ENCODE assay signal across 18 mouse cellular contexts in genomic region chr10:17622802-17623201, GRCm38 (mm10).
"Had no signal": no experiment of that assay in that cellular context is flagged by ENCODE, and none has a peak within 500 bp of the region (broad histone marks: within the 10 kb centered on the region; RNA-seq: fewer than 3 reads in every experiment).

No protein-coding gene starts in this region.

- H3K4me3 ChIP-seq: midbrain, embryonic 10.5 days; midbrain, embryonic 12.5 days; myocyte; neural tube, embryonic 13.5 days; neural tube, embryonic 15.5 days; stomach, embryonic 15.5 days had no signal

- H3K4me2 ChIP-seq: lung, embryonic 14.5 days; midbrain, embryonic 12.5 days; neural tube, embryonic 13.5 days; neural tube, embryonic 15.5 days; stomach, embryonic 15.5 days had no signal

- H3K4me1 ChIP-seq: midbrain, embryonic 12.5 days; neural tube, embryonic 13.5 days; neural tube, embryonic 15.5 days; stomach, embryonic 15.5 days had no signal

- H3K9ac ChIP-seq: lung, embryonic 14.5 days; midbrain, embryonic 12.5 days; neural tube, embryonic 13.5 days; neural tube, embryonic 15.5 days; stomach, embryonic 15.5 days had no signal

- DNase-seq: lung, adult 18-20 months; lung, embryonic 14.5 days; lung, postnatal 10 days; lung, postnatal 4 days; midbrain, embryonic 14.5 days; right cerebral cortex, adult 18-20 months; right cerebral cortex, postnatal 14 days; thymus, adult 2 months; thymus, postnatal 25 days; thymus, postnatal 4 days had no signal

- H3K36me3 ChIP-seq: midbrain, embryonic 10.5 days; midbrain, embryonic 12.5 days; neural tube, embryonic 13.5 days; neural tube, embryonic 15.5 days; stomach, embryonic 15.5 days had no signal

- H3K27ac ChIP-seq: midbrain, embryonic 10.5 days; midbrain, embryonic 12.5 days; neural tube, embryonic 13.5 days; neural tube, embryonic 15.5 days; stomach, embryonic 15.5 days; stomach, postnatal 0 days had no signal

- H3K27me3 ChIP-seq: midbrain, embryonic 12.5 days; neural tube, embryonic 13.5 days; neural tube, embryonic 15.5 days; stomach, embryonic 15.5 days had no signal

- H3K9me3 ChIP-seq: midbrain, embryonic 10.5 days; midbrain, embryonic 12.5 days; neural tube, embryonic 13.5 days; neural tube, embryonic 15.5 days; stomach, embryonic 15.5 days had no signal

- ATAC-seq: midbrain, embryonic 16.5 days had no signal
